Mouse (Mus musculus): ENCODE measurements around the gene Rps3.

The Rps3 gene

DNA sequence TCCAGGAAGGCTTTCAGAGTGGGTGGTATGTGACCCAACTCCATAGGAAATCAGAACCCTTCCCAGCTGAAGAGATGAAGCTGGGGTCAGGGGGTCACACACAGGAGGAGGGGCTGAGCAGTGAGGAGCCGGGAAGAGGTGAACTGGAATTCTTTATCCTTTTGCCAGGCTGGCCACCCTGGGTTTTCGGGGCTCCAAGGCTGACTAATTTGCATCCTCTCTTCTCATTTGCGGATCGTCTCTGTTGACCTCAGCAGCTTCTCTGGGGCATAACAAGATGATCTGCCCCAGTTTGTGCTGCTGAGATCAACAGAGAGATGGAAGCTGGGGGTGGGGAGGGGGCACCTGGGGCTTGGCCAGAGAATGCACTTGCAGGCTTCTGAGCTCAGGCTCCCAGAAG is 47.0 kb downstream of the Rps3 start:
- no peak for DNase-seq

DNA sequence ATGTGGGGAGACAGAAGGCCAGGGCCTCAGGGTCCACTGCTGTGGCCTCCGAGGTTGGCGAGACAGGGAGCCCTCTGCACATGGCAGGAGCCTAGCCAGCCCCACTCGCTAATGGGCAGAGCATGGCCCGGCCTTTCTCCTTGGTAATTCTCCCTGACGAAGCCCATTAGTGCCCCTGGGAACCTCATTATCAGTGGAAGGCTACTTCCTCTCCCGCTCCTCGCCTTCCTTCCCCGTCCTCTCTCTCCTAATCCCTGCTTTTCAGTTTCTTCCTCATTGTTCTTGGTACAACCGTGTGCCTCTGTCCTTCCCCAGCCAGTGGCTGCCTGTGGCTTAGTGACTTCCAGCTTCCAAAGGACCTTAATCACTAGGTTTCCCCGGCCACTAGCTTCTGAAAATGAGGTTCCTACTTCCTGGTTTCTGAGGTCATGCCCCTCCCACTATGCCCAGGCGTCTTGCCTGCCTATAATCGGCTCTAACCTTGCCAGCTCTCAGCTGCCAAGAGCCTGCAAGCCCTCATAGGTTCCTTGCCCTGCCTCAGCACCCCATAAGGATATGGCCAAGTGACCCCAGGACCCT is 48.8 kb downstream of the Rps3 start:
- DNase-seq, result no peak

DNA sequence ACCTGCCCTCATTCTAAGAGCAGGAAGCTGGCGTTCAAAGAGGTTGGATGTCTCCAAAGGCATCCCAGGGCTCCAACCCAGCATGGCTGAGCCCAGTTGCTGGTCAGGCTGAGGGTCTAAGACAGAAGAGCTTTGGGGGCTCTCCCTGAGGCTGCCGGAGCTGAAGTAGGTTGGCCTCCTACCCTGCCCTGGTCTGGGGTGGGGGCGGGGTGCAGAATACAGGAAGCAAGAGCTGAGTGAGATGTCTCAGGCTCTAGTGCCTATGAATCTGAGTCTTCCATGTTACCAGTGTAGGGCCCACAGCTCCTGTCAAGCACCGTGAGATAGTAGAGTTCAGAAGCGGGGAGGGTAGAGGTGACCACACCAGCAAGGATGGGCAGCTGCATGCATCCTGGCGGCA is 50.7 kb downstream of the Rps3 start:
- no peak for DNase-seq

DNA sequence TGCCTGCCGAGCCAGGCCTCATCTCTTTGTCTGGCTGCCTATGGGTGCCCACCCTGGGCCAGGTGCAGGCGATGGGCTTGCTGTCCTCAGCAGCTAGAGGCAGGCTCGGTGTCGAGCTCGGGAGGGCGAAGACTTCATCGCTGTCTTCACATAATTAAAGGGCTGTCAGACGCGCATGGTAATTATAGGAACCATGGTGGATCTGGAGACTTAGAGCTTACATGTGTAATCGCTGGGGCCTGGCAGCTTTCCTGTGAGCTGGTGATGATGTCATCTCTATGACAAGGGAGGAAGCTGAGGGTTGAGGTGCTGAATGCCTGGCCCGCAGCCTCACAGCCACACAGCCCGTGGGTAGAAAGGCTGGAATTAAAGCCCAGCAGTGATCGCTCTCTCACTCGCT is 51.3 kb downstream of the Rps3 start:
- DNase-seq, result no peak

DNA sequence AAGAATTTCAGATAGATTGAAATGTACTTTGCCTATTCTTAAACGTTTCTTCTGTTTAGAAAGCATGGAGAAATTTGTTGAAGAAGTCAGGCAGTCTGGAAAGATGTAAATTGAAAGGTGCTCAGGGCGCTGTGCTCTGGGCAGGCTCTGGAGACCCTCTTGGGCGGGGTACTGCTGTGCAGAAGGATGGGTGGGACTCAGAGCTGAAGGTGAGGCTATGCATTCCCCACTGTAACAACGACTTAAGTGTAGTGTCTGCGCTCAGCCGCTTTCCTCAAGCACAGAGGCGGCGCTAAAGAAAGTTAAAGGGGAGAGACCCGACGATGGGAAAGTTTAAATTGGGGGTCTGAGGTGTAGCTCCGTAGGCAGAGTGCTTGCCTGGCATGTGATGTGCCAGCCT is 53.3 kb downstream of the Rps3 start:
- DNase-seq, result no peak

DNA sequence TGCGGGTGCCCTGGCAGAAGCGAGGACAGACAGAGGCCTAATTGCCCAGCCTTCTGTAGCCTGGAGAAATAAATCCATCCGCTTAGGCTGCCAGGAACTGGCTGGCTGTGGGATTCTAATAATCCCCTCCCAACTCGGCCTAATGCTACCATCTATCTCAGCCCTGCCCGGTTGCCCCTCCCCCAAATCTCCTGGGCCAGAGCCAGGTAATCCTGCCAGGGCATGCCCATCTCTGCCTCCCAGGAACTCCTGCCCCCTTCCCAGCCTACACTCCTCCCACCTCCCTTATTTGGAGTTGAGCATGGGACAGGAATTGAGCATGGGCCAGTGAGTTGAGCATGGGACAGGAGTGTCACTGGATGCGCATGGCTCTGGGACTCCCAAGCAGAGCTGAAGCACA is 53.8 kb downstream of the Rps3 start:
- no peak for DNase-seq

DNA sequence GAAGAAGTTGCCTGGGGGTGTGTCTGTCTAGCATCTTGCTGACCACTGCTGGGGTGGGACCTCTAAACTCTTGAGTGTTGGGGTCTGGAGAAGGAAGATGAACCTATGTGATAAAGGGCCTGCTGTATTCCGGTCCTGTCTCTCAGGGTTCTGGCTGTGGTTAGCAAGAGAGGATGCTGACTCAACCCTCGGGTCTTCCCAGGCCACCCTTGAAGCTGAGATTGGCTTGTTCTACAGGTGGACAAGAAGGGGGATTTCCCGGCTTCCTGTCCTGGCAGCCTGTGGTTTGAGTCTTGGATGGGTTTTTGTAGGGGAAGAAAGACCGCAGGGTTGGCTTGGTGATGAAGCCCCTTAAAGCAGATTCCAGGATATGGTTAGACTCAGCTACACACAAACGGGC is 54.7 kb downstream of the Rps3 start:
- DNase-seq, result no peak

DNA sequence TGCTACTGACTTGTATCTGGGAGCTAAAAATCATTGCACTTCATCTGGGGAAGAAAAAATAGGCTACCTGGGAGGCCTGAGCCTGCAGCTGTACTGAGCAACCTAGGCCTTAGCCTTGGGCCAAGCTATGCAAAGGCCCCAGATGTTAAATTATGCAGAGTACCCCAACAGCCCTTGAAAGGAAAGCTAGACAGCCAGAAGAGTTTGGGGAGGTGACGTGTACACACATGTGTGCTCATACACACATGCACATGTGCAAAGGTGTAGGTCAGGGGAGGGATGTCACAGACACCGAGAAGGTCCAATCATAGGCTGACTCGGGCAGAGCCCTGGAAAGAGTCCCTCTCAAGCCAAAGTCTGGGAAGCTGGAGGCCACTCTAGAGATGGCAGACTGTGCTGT is 55.6 kb downstream of the Rps3 start:
- no peak for DNase-seq
